Mouse (Mus musculus) thymus, adult 2 months (tissue): ENCODE measurements around the gene Vsir.

ENCODE experiments used
- CTCF ChIP-seq: fragments of 200-500 bp; IDR thresholded peaks from 2 replicates; pipeline ENCODE4 v1.5.1; 2012; ENCODE audit warnings: mild to moderate bottlenecking, control low read depth, low read length, moderate library complexity, borderline replicate concordance; ENCODE audit not compliant: control insufficient read depth, poor library complexity, insufficient read depth; ENCODE audit errors: extremely low read depth
- POLR2A ChIP-seq: fragments of 200-500 bp; IDR thresholded peaks from 2 replicates; pipeline ENCODE4 v1.6.1; 2012; ENCODE audit warnings: mild to moderate bottlenecking, low read length, control low read depth, moderate library complexity; ENCODE audit not compliant: control insufficient read depth, poor library complexity, insufficient read depth; ENCODE audit errors: extremely low read depth

- TF ChIP-seq CTCF (no peak), POLR2A (no peak)
These were observed 595 bp upstream of the Vsir start for GRCm38 (mm10) chr10:60346056-60346455.
